Mouse (Mus musculus): ENCODE results near the gene Krt27. TPM values are rescaled to one million over a fixed set of nuclear protein-coding genes. Genes with fewer than 3 reads are reported as not detected.

Gene Krt27
- total and polyA plus RNA-seq, 3 experiments, result not detected

- Histone ChIP-seq H3K4me3 (ENCODE audit: control insufficient read depth in 1 of 2, insufficient read depth in 1 of 2, low read depth in 2 of 2, low read length in 2 of 2) (no peak overlapping the region), H3K79me2 (ENCODE audit: control insufficient read depth, insufficient read depth, low read length, poor library complexity) (no peaks in the 10 kb centered on the region), H3K27me3 (ENCODE audit: control insufficient read depth in 1 of 2, insufficient read depth in 2 of 2, low read length in 2 of 2) (peaks cover 4 to 14% of the 10 kb centered on the region in 2 experiments; a peak in 3 of 4 replicates), H3K27ac (ENCODE audit: control insufficient read depth, low read depth, low read length) (no peak overlapping the region), H3K9ac (ENCODE audit: control insufficient read depth, low read depth, low read length, poor library complexity, severe bottlenecking) (no peak overlapping the region), H3K4me1 (ENCODE audit: control insufficient read depth in 1 of 2, insufficient read depth in 2 of 2, low read length in 2 of 2) (no peaks in the 10 kb centered on the region), H3K9me3 (replicated peaks; ENCODE audit: insufficient read depth, low read length) (no peaks in the 10 kb centered on the region), H3K36me3 (ENCODE audit: control insufficient read depth in 1 of 2, insufficient read depth in 2 of 2, low read length in 2 of 2) (no peaks in the 10 kb centered on the region)
- DNase-seq (ENCODE audit: low read depth, low spot score), result no peak
- TF ChIP-seq TAL1 (IDR thresholded peaks at IDR 0.05; ENCODE audit: low read length) (no peak), E2F4 (IDR thresholded peaks at IDR 0.05; ENCODE audit: borderline replicate concordance, low read depth, low read length) (no peak)
Measured at GRCm38 (mm10) chr11:99321094-99321493, 29.8 kb downstream of the Krt27 start.

DNA sequence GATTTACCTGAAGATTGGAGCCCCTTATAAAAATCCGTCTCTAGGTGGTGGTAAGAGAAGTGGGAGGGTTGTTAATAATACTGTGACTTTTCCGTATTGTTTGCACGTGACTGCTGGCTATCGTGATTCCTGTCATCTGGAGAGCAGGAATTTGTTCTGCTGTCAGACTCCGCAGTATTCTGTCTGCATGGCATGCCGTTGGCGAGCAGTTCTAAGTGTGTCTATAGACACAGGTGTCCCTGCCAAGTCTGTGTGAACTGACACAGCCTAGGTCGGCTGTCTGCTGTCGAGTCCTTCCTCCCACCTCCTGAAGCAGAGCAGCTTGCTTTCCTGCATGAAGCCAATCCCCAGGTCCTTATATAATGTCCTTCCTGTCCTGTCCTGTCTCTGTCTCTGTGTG lies 31.8 kb downstream of the Krt27 start:
- Histone ChIP-seq H3K36me3 (ENCODE audit: control insufficient read depth in 1 of 2, insufficient read depth in 2 of 2, low read length in 2 of 2) (no peaks in the 10 kb centered on the region), H3K27ac (ENCODE audit: control insufficient read depth, low read depth, low read length) (no peak overlapping the region), H3K27me3 (ENCODE audit: control insufficient read depth in 1 of 2, insufficient read depth in 2 of 2, low read length in 2 of 2) (peaks cover 5 to 14% of the 10 kb centered on the region in 2 experiments; a peak in 3 of 4 replicates), H3K79me2 (ENCODE audit: control insufficient read depth, insufficient read depth, low read length, poor library complexity) (no peaks in the 10 kb centered on the region), H3K4me3 (ENCODE audit: control insufficient read depth in 1 of 2, insufficient read depth in 1 of 2, low read depth in 2 of 2, low read length in 2 of 2) (no peak overlapping the region), H3K9me3 (replicated peaks; ENCODE audit: insufficient read depth, low read length) (no peaks in the 10 kb centered on the region), H3K4me1 (ENCODE audit: control insufficient read depth in 1 of 2, insufficient read depth in 2 of 2, low read length in 2 of 2) (no peaks in the 10 kb centered on the region), H3K9ac (ENCODE audit: control insufficient read depth, low read depth, low read length, poor library complexity, severe bottlenecking) (no peak overlapping the region)
- no peak for TF ChIP-seq ZNF384 (IDR thresholded peaks at IDR 0.05; ENCODE audit: low read depth, low read length)
- no peak for TF ChIP-seq UBTF (IDR thresholded peaks at IDR 0.05; ENCODE audit: borderline replicate concordance, insufficient read depth, low read depth, low read length)
- no peak for TF ChIP-seq E2F4 (IDR thresholded peaks at IDR 0.05; ENCODE audit: borderline replicate concordance, low read depth, low read length)
- TF ChIP-seq ZMIZ1 (IDR thresholded peaks at IDR 0.05; ENCODE audit: low read depth, low read length), result no peak
- no peak for TF ChIP-seq TCF12 (IDR thresholded peaks at IDR 0.05; ENCODE audit: low read depth, low read length)
- no peak for TF ChIP-seq NRF1 (IDR thresholded peaks at IDR 0.05; ENCODE audit: insufficient read depth, low read depth, low read length, poor library complexity, severe bottlenecking)
- no peak for TF ChIP-seq NELFE (IDR thresholded peaks at IDR 0.05; ENCODE audit: low read depth, low read length)
- no peak for TF ChIP-seq TBP (IDR thresholded peaks at IDR 0.05; ENCODE audit: low read depth, low read length)
- TF ChIP-seq RAD21 (IDR thresholded peaks at IDR 0.05; ENCODE audit: low read depth, low read length), result no peak
- TF ChIP-seq MEF2A (IDR thresholded peaks at IDR 0.05; ENCODE audit: extremely low read depth, insufficient replicate concordance, low read depth, low read length, poor library complexity, severe bottlenecking), result no peak
- no peak for TF ChIP-seq ETS1 (IDR thresholded peaks at IDR 0.05; ENCODE audit: low read depth, low read length)
- TF ChIP-seq SMC3 (IDR thresholded peaks at IDR 0.05; ENCODE audit: low read depth, low read length), result no peak
- TF ChIP-seq MAX (IDR thresholded peaks at IDR 0.05; ENCODE audit: low read length), result no peak
- TF ChIP-seq USF1 (IDR thresholded peaks at IDR 0.05; ENCODE audit: low read depth, low read length), result no peak
- no peak for DNase-seq (ENCODE audit: low read depth, low spot score)

Measured in MEL (cell line).